Mouse (Mus musculus) B cell, adult 2 months (primary cell): ENCODE results near the gene Dexi.

Experiments used
- DNase-seq, 2 experiments: peaks; one replicate each; pipeline ENCODE4 v3.0.0; 2022

The Dexi gene

GRCm38 (mm10) chr16:10453872-10454582 is 88.8 kb downstream of the Dexi start:
- DNase-seq, result no peak
